Mouse (Mus musculus) kidney, adult 11 months (tissue): ENCODE measurements at regions not wholly inside any gene's neighbourhood (a gene's known extent, or its start where the extent isn't known, plus 50 kb on each side); places are given as distances from the start of the nearest gene placed in this dataset.

ENCODE experiments used
- DNase-seq: peaks from one replicate; pipeline ENCODE4 v3.0.0; 2022

GRCm38 (mm10) chr8:80253541-80253940 is 195.7 kb upstream of the Hhip start:
- no peak for DNase-seq

GRCm38 (mm10) chr8:80251595-80251994 is 193.8 kb upstream of the Hhip start:
- no peak for DNase-seq

GRCm38 (mm10) chr8:80250305-80251161 is 192.7 kb upstream of the Hhip start:
- no peak for DNase-seq

GRCm38 (mm10) chr8:80249762-80250161 is 192.0 kb upstream of the Hhip start:
- DNase-seq, result no peak

GRCm38 (mm10) chr8:80239879-80240278 is 182.1 kb upstream of the Hhip start:
- no peak for DNase-seq

GRCm38 (mm10) chr8:80210361-80210760 is 152.6 kb upstream of the Hhip start:
- no peak for DNase-seq

- no peak for DNase-seq
Observed at GRCm38 (mm10) chr8:80204678-80205654, 147.2 kb upstream of the Hhip start.

- DNase-seq, result no peak
Observed at GRCm38 (mm10) chr8:80203769-80204677, 146.2 kb upstream of the Hhip start.

- DNase-seq, result no peak
Observed at GRCm38 (mm10) chr8:80197680-80198079, 139.9 kb upstream of the Hhip start.

GRCm38 (mm10) chr8:80190510-80190908 is 132.7 kb upstream of the Hhip start:
- DNase-seq, result no peak

GRCm38 (mm10) chr8:80189797-80190509 is 132.1 kb upstream of the Hhip start:
- DNase-seq, result no peak

GRCm38 (mm10) chr8:80185286-80185685 is 127.5 kb upstream of the Hhip start:
- no peak for DNase-seq

- DNase-seq, result no peak
Observed at GRCm38 (mm10) chr8:80168688-80169087, 110.9 kb upstream of the Hhip start.

- peak; percentile 20 for DNase-seq
Observed at GRCm38 (mm10) chr8:80149458-80150083, 91.8 kb upstream of the Hhip start.

GRCm38 (mm10) chr8:80147929-80148328 is 90.1 kb upstream of the Hhip start:
- no peak for DNase-seq

- no peak for DNase-seq
Observed at GRCm38 (mm10) chr8:80138481-80138880, 80.7 kb upstream of the Hhip start.

- no peak for DNase-seq
Observed at GRCm38 (mm10) chr8:80120378-80120965, 62.7 kb upstream of the Hhip start.

- DNase-seq, result no peak
Observed at GRCm38 (mm10) chr8:80117328-80117727, 59.5 kb upstream of the Hhip start.
